Mouse (Mus musculus) ES-E14 (cell line): ENCODE results near the gene Mdga1. TPM values are rescaled to one million over a fixed set of nuclear protein-coding genes. Genes with fewer than 3 reads are reported as not detected.

Source experiments
- DNase-seq: peaks from one replicate; pipeline ENCODE4 v3.0.0-alpha.2; 2013; ENCODE audit warnings: low read depth, low spot score
- H3K27ac ChIP-seq: 2 replicates; pipeline ENCODE4 v1.5.1; 2012; ENCODE audit warnings: low read depth, mild to moderate bottlenecking, low read length, moderate library complexity, mixed read lengths; ENCODE audit not compliant: poor library complexity, insufficient read depth, severe bottlenecking
- H3K36me3 ChIP-seq: 2 replicates; pipeline ENCODE4 v1.6.1; 2012; ENCODE audit warnings: mild to moderate bottlenecking, low read length, moderate library complexity, mixed read lengths; ENCODE audit not compliant: control insufficient read depth, poor library complexity, insufficient read depth, severe bottlenecking
- H3K4me1 ChIP-seq, 2 experiments: fragments of 150-350 bp in 1 of 2; sonication (generic) in 1 of 2; 2 replicates each; pipeline ENCODE4 v1.6.1; 2012; ENCODE audit warnings: low read length in 2 of 2, mild to moderate bottlenecking in 1 of 2, mixed read lengths in 1 of 2; ENCODE audit not compliant: control insufficient read depth in 2 of 2, insufficient read depth in 2 of 2, poor library complexity in 1 of 2
- H3K4me3 ChIP-seq, 2 experiments: fragments of 150-350 bp in 1 of 2; sonication (generic) in 1 of 2; 2 replicates each; pipeline ENCODE4 v1.5.1; 2012; ENCODE audit warnings: low read length in 2 of 2, low read depth in 1 of 2, mild to moderate bottlenecking in 1 of 2, mixed read lengths in 1 of 2; ENCODE audit not compliant: insufficient read depth in 1 of 2, poor library complexity in 1 of 2, severe bottlenecking in 1 of 2
- H3K9ac ChIP-seq: 2 replicates; pipeline ENCODE4 v1.6.1; 2012; ENCODE audit warnings: low read depth, mild to moderate bottlenecking, low read length, mixed read lengths; ENCODE audit not compliant: poor library complexity, insufficient read depth, severe bottlenecking
- H3K9me3 ChIP-seq: fragments of 150-350 bp; sonication (generic); 2 replicates; pipeline ENCODE4 v1.6.1; 2012; ENCODE audit warnings: low read depth, mild to moderate bottlenecking, low read length; ENCODE audit not compliant: control insufficient read depth, insufficient read depth
- CHD2 ChIP-seq: IDR thresholded peaks from 2 replicates; pipeline ENCODE4 v1.6.1; 2014; ENCODE audit warnings: mild to moderate bottlenecking, low read depth, low read length, inconsistent platforms
- HCFC1 ChIP-seq: IDR thresholded peaks from 2 replicates; pipeline ENCODE4 v1.6.1; 2012; ENCODE audit warnings: low read length, inconsistent platforms, borderline replicate concordance; ENCODE audit not compliant: insufficient read depth
- MAFK ChIP-seq: IDR thresholded peaks from 2 replicates; pipeline ENCODE4 v1.6.1; 2014; ENCODE audit warnings: mild to moderate bottlenecking, low read depth, low read length, inconsistent platforms; ENCODE audit not compliant: insufficient read depth
- ZC3H11A ChIP-seq: IDR thresholded peaks from 2 replicates; pipeline ENCODE4 v1.6.1; 2012; ENCODE audit warnings: low read depth, mild to moderate bottlenecking, inconsistent platforms, low read length, borderline replicate concordance
- ZNF384 ChIP-seq: IDR thresholded peaks from 2 replicates; pipeline ENCODE4 v1.6.1; 2012; ENCODE audit warnings: low read depth, low read length, inconsistent platforms
- in situ Hi-C, 2 experiments: fragments of 600-800 bp; cut with MboI; formaldehyde crosslinking; loops; one replicate each; pipeline ENCODE4 v1.15.1; 2025; ENCODE audit warnings: low sequenced_read_pairs in 2 of 2, inconsistent platforms in 1 of 2; ENCODE audit not compliant: unreplicated experiment in 2 of 2
- total RNA-seq: library from RNA; depleted of rRNA; stranded (reverse); fragments of 300-350 nt; gene quantifications from 2 replicates; pipeline ENCODE4 v1.2.3, GENCODE M21; 2012

Gene Mdga1
- total RNA-seq, 1 experiment: 7.1 TPM

DNA sequence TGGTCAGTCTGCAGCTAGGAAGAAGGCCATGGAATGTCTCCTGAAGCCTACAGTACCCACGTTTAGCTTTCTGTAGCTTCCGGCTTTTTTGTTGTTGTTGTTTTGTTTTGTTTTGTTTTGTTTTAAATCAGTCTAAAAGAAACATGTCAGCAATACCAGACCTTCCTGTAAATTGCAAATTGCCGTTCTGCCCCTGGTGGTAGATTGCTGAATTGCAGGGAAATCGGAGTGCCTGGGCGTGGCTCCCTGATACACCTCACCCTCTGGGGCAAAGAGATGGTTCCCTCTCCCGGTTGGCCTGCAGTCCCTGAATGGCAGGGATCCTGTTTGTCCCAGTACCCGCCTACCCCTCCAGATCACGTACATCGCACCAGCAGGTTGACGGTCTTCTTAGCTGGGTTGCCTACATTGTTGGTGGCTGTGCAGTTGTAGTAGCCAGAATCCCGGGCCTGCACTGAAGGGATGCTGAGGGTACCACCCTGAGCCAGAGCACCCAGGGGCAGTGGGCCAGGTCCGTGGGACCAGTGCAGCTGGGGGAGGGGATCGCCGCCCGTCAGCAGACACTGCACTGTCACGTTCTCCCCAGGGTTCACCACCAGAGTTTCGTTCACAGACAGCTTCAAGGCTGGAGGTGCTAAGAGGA lies 121.0 kb downstream of the Mdga1 start:
- in situ Hi-C loops: no loop called here
- Histone ChIP-seq H3K4me3 (peak overlapping the region; percentile 27 to 30; a peak in 3 of 4 replicates), H3K9ac (no peak overlapping the region), H3K27ac (no peak overlapping the region), H3K9me3 (no peaks in the 10 kb centered on the region), H3K36me3 (no peaks in the 10 kb centered on the region; the same call in 1 of the 2 replicates), H3K4me1 (peaks cover 19 to 24% of the 10 kb centered on the region in 2 experiments; a peak in 2 of 4 replicates)
- DNase-seq: peak; percentile 80
- peak; percentile 67 for TF ChIP-seq MAFK
- TF ChIP-seq HCFC1: no peak

DNA sequence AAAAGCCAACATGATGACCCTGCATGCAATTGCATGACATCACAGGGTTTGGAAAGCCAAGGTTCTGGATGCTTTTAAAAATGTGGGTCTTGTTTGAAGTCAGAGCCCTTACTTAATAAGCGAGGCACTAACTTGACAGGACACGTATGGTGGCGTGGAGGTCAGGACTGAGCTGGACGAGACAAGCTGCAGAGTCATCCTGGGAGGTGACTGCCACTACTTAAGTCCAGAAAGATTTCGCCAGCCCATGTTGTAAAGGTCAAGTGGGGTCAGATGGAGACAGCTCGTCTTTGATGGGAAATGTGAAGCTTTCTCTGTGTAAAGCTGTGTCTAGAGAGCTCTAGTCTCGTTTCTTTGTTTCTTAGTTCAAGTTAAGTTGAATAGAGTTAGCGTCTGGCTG lies 122.6 kb downstream of the Mdga1 start:
- no peak overlapping the region for H3K27ac ChIP-seq
- H3K4me3 ChIP-seq: no peak overlapping the region
- TF ChIP-seq ZNF384: no peak
- TF ChIP-seq HCFC1: no peak
- TF ChIP-seq ZC3H11A: no peak
- TF ChIP-seq CHD2: no peak
- no peak overlapping the region for H3K9ac ChIP-seq
- no peaks in the 10 kb centered on the region for H3K9me3 ChIP-seq
- no peaks in the 10 kb centered on the region; the same call in 1 of the 2 replicates for H3K36me3 ChIP-seq
- in situ Hi-C loops: no loop called here
- no peak for DNase-seq
- peaks cover 13 to 24% of the 10 kb centered on the region in 2 experiments; a peak in 2 of 4 replicates for H3K4me1 ChIP-seq

DNA sequence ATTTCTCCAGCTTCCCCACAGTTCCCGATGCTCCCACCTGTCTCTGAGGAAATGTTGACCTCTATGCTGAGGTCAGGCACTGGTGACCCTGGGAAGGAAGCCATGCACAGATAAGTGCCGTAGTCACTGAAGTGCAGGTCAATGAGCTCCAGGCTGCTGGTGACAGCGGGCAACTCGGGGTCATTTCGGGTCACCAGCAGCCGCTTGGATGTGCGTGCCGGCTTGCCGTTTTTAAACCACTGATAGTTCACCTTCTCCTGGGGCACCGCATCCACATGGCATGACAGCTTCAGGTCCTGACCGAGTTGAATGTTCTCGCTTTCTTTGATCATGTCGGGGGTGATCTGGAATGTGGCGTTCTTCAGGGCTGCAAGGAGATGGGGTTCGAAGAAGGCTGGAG lies 123.6 kb downstream of the Mdga1 start:
- Histone ChIP-seq H3K27ac (no peak overlapping the region), H3K9me3 (no peaks in the 10 kb centered on the region), H3K4me1 (peaks cover 7 to 24% of the 10 kb centered on the region in 2 experiments; a peak in 2 of 4 replicates), H3K36me3 (no peaks in the 10 kb centered on the region; the same call in 1 of the 2 replicates), H3K4me3 (no peak overlapping the region), H3K9ac (no peak overlapping the region)
- in situ Hi-C loops: no loop called here
- TF ChIP-seq CHD2: no peak
- TF ChIP-seq MAFK: no peak
- DNase-seq: no peak

- TF ChIP-seq ZC3H11A: no peak
- no peak for TF ChIP-seq ZNF384
- no peaks in the 10 kb centered on the region; the same call in 1 of the 2 replicates for H3K36me3 ChIP-seq
- H3K4me1 ChIP-seq: peaks cover 5 to 19% of the 10 kb centered on the region in 2 experiments; a peak in 1 of 4 replicates
- in situ Hi-C loops: no loop called here
- no peak for DNase-seq
- no peaks in the 10 kb centered on the region for H3K9me3 ChIP-seq
- H3K4me3 ChIP-seq: no peak overlapping the region
- H3K27ac ChIP-seq: no peak overlapping the region
- no peak overlapping the region for H3K9ac ChIP-seq
Observed at GRCm38 (mm10) chr17:29844949-29845348, 124.9 kb downstream of the Mdga1 start.
